Mouse (Mus musculus) heart, embryonic 14.5 days (tissue): ENCODE measurements at regions not wholly inside any gene's neighbourhood (a gene's known extent, or its start where the extent isn't known, plus 50 kb on each side); places are given as distances from the start of the nearest gene placed in this dataset.

Experiments used
- ATAC-seq: fragments of 200-750 bp; cut with Nextera tagmentation; 2 replicates; pipeline ENCODE4 v1.8.0; 2017; ENCODE audit warnings: low read depth, moderate TSS enrichment; ENCODE audit not compliant: insufficient number of reproducible peaks, insufficient read depth, low FRiP score
- H3K27ac ChIP-seq, 2 experiments: fragments of 200-500 bp in 1 of 2; fragments of 300-500 bp in 1 of 2; sonication (generic) in 1 of 2; replicated peaks in 1 of 2; 2 replicates each; pipeline ENCODE4 v1.5.1; 2012 to 2014; ENCODE audit warnings: low read depth in 2 of 2, low read length in 2 of 2, control low read depth in 1 of 2, mild to moderate bottlenecking in 1 of 2, mixed read lengths in 1 of 2; ENCODE audit not compliant: control insufficient read depth in 1 of 2, insufficient read depth in 1 of 2
- H3K27me3 ChIP-seq: fragments of 300-500 bp; sonication (generic); 2 replicates; pipeline ENCODE4 v1.6.1; 2014; ENCODE audit warnings: mild to moderate bottlenecking, low read length, control low read depth; ENCODE audit not compliant: control insufficient read depth, insufficient read depth
- H3K36me3 ChIP-seq: fragments of 300-500 bp; sonication (generic); 2 replicates; pipeline ENCODE4 v1.6.1; 2014; ENCODE audit warnings: mild to moderate bottlenecking, control low read depth, low read length, mixed read lengths; ENCODE audit not compliant: control insufficient read depth, insufficient read depth
- H3K4me1 ChIP-seq, 2 experiments: fragments of 200-500 bp in 1 of 2; fragments of 300-500 bp in 1 of 2; sonication (generic) in 1 of 2; 2 replicates each; pipeline ENCODE4 v1.6.1; 2012 to 2014; ENCODE audit warnings: low read length in 2 of 2, control low read depth in 1 of 2, mixed read lengths in 1 of 2; ENCODE audit not compliant: control insufficient read depth in 2 of 2, insufficient read depth in 2 of 2
- H3K4me2 ChIP-seq: fragments of 300-500 bp; sonication (generic); 2 replicates; pipeline ENCODE4 v1.6.1; 2014; ENCODE audit warnings: mild to moderate bottlenecking, low read length
- H3K4me3 ChIP-seq, 2 experiments: fragments of 200-500 bp in 1 of 2; fragments of 300-500 bp in 1 of 2; sonication (generic) in 1 of 2; 2 replicates each; pipeline ENCODE4 v1.5.1; 2012 to 2014; ENCODE audit warnings: low read length in 2 of 2, mild to moderate bottlenecking in 2 of 2, control low read depth in 1 of 2, low read depth in 1 of 2, moderate library complexity in 1 of 2; ENCODE audit not compliant: control insufficient read depth in 1 of 2, insufficient read depth in 1 of 2
- H3K9ac ChIP-seq: fragments of 300-500 bp; sonication (generic); 2 replicates; pipeline ENCODE4 v1.6.1; 2014; ENCODE audit warnings: mild to moderate bottlenecking, low read length
- H3K9me3 ChIP-seq: fragments of 300-500 bp; sonication (generic); 2 replicates; pipeline ENCODE4 v1.6.1; 2016; ENCODE audit warnings: low read length, control low read depth; ENCODE audit not compliant: control insufficient read depth
- WGBS: fragments of 180-500 bp; shearing (Covaris S2); extraction: QIAGEN DNeasy Blood & Tissue Kit; methylation state at CpG from one replicate; pipeline ENCODE4 v1.1.7; 2014; 5-methylcytosine and 5-hydroxymethylcytosine counted together

DNA sequence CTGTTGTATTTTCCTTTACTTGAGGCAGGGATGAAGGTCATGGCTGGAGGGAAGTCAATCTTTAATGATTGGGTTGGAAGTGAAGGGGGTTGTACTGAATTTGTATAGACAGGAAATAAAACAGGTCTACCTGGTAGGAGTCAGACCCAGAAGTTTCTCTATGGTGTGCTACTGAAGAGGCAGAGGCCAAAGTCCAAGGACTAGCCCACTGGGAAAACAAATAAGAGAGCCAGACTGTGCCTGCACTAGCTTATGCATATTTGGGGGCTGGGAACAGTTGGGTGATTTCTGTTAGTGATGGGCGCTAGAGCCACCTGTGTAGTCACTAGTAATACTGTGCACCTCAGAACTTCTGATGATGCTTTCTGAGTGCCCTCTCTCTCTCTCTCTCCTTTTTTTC lies 203.7 kb downstream of the Dusp6 start:
- Histone ChIP-seq H3K27ac (peak overlapping the region; percentile 56 to 66), H3K4me3 (no peak overlapping the region), H3K4me2 (no peak overlapping the region), H3K9ac (no peak overlapping the region), H3K36me3 (no peaks in the 10 kb centered on the region), H3K27me3 (no peaks in the 10 kb centered on the region), H3K9me3 (no peaks in the 10 kb centered on the region), H3K4me1 (no peaks in the 10 kb centered on the region; a peak in 1 of 4 replicates)
- ATAC-seq = no peak
- 100% methylated on average over 1 of the region's 1 CpGs for WGBS

DNA sequence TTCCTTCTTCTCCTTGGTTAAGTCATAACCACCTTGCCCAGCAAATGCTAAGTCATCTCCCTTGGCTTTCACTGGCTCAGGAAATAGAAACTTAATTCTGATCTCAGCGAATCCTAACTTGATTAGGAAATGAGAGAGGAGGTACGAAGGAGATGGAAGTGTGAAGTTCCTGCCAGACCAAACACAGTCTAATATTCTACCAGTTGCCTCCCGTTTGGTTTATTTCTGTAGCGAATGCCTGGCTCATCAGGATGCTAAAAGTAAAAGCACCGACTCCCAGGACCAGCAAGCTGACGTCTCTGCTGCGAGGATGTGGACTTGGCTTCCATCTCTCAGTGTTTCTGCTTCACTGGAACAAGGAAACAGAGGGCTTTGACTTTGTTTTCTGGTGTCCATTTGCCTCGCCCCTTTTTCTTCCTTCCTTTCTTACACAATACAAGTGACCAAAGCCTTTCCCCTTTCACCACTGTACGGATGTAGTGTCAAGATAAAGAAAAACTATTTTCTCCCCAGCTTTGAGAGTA lies 204.3 kb downstream of the Dusp6 start:
- Histone ChIP-seq H3K4me3 (no peak overlapping the region), H3K36me3 (no peaks in the 10 kb centered on the region), H3K4me1 (no peaks in the 10 kb centered on the region), H3K9ac (no peak overlapping the region), H3K4me2 (no peak overlapping the region), H3K27me3 (no peaks in the 10 kb centered on the region), H3K9me3 (no peaks in the 10 kb centered on the region), H3K27ac (peak overlapping the region; percentile 56 to 66)
- ATAC-seq = no peak
- WGBS = 56% methylated on average over 9 of the region's 9 CpGs

DNA sequence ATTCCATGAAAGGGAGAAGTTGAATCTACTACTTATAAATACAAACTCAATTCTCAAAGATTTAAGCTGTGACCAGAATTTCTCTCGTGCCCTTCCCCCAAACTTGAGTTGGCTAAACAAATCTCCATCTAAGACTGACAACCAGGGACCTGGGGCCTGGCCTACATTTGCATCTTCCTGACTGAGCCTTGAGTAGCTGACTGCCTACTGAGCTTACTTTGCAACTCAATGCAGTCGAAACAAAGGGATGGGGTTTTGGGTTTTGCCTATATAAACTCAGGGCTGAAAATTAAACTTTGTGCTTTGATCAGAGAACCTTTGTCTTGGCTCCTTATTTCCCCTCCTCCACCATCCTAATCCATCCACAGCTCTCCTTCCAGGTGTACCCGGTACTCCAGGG lies 205.9 kb downstream of the Dusp6 start:
- no peak overlapping the region for H3K4me2 ChIP-seq
- H3K36me3 ChIP-seq = no peaks in the 10 kb centered on the region
- WGBS = 51% methylated on average over 3 of the region's 3 CpGs
- ATAC-seq = no peak
- H3K4me3 ChIP-seq = no peak overlapping the region
- peaks cover 2 to 5% of the 10 kb centered on the region in 2 experiments; a peak in 3 of 4 replicates for H3K4me1 ChIP-seq
- H3K9me3 ChIP-seq = no peaks in the 10 kb centered on the region
- H3K9ac ChIP-seq = no peak overlapping the region
- no peaks in the 10 kb centered on the region for H3K27me3 ChIP-seq
- H3K27ac ChIP-seq = no peak overlapping the region

DNA sequence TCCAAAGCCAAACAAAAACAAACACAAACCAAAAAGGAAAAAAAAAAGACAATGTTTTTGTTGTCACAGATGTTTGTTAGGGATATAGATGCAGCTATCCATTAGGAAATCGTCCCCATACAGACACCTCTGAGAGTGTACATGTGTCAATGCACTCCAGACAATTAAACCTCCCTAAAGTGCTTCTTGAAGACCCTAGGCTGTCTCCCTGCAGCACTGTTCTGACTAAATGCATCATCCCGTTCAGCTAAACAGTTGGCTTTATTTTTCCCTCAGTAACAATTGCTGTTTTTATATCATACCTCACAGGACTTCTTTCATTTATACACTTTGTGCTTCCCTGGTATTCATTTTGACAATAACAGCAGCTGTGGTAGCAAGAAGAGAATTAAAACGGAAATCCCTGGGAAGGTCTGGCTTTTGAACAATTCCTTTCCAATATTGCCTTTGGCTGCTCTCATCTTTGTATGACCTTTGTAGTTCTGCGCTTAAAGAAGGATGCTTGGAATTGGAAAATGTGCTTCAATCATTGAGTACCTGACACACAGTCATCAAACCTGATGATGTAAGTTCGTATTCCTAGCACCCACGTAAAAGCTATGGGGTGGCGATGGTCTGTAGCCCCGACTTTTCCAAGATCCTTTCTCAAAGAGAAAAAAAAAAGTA lies 208.9 kb downstream of the Dusp6 start:
- 65% methylated on average over 8 of the region's 8 CpGs for WGBS
- no peak overlapping the region for H3K4me3 ChIP-seq
- H3K4me2 ChIP-seq = no peak overlapping the region
- H3K36me3 ChIP-seq = no peaks in the 10 kb centered on the region
- ATAC-seq = no peak
- H3K27me3 ChIP-seq = no peaks in the 10 kb centered on the region
- H3K27ac ChIP-seq = peak overlapping the region; percentile 3 to 49; a peak in 1 of 4 replicates
- peaks cover 4 to 5% of the 10 kb centered on the region in 2 experiments; a peak in 3 of 4 replicates for H3K4me1 ChIP-seq
- no peaks in the 10 kb centered on the region for H3K9me3 ChIP-seq
- H3K9ac ChIP-seq = no peak overlapping the region

DNA sequence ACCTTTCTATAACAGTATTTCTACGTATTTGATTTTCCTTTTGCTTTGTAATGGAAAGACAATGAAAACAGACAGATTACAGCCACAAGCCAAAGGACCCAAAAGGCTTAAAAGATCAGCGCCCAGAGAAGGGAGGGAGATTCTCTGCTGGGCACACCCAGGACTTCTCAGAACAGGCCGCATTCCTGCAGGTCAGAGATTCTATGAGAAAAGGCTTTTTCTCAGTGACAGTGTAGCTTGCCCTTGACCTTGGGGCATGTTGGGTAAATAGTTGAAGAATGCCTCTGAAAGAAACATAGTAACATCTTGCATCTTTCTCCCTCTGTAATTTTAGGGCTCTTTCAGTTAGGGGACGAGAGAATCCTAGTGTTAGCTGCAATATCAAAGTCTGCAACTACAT lies 209.8 kb downstream of the Dusp6 start:
- Histone ChIP-seq H3K4me2 (no peak overlapping the region), H3K4me3 (no peak overlapping the region), H3K4me1 (peaks cover 4 to 5% of the 10 kb centered on the region in 2 experiments; a peak in 3 of 4 replicates), H3K27me3 (no peaks in the 10 kb centered on the region), H3K9ac (no peak overlapping the region), H3K9me3 (no peaks in the 10 kb centered on the region), H3K27ac (no peak overlapping the region; a peak in 1 of 4 replicates), H3K36me3 (no peaks in the 10 kb centered on the region)
- 65% methylated on average over 4 of the region's 4 CpGs for WGBS
- no peak for ATAC-seq

DNA sequence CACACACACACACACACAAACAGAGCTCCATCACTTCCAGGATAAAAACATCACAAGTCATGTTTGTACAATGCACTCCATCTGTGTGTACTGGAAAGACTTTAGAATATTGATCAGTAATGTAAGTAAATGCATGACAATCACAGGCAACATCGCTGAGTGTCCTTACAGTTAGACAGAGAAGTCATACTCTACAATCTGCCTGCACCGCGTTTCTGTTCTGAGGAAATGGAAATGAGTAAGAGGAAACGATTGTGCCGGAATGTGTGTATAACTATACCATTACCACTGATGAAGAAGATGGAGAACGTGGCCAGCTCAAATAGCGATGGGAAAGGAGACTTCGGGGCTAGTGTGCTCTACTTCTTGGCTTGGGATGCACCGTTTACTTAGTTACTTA lies 210.7 kb downstream of the Dusp6 start:
- 85% methylated on average over 9 of the region's 9 CpGs for WGBS
- Histone ChIP-seq H3K27me3 (no peaks in the 10 kb centered on the region), H3K9me3 (no peaks in the 10 kb centered on the region), H3K36me3 (no peaks in the 10 kb centered on the region), H3K27ac (no peak overlapping the region), H3K4me2 (no peak overlapping the region), H3K4me3 (no peak overlapping the region), H3K4me1 (peaks cover 4 to 5% of the 10 kb centered on the region in 2 experiments; a peak in 3 of 4 replicates), H3K9ac (no peak overlapping the region)
- ATAC-seq = no peak

DNA sequence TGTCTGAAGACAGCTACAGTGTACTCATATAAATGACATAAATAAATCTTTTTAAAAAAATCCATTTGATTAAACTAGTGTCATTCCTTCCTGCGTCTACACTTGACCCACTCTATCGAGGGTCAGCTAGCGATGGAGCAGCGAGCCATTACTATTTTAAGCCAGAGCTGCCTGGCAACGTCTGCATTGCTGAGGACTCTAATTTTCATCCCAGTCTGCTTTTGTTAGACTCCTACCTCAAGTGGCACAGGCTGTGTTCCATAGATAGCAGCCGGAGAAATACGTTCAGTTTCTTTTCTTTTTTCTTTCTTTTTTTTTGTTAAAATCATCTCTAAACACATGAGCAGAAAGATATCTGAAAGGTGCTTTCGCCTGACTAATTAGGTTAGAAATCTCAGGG lies 211.5 kb downstream of the Dusp6 start:
- WGBS = 43% methylated on average over 8 of the region's 8 CpGs
- Histone ChIP-seq H3K27ac (peak overlapping the region; percentile 73 to 75), H3K4me1 (peaks cover 4 to 5% of the 10 kb centered on the region in 2 experiments; a peak in 3 of 4 replicates), H3K4me2 (peak overlapping the region; percentile 35), H3K9ac (no peak overlapping the region), H3K27me3 (no peaks in the 10 kb centered on the region), H3K36me3 (no peaks in the 10 kb centered on the region), H3K9me3 (no peaks in the 10 kb centered on the region), H3K4me3 (no peak overlapping the region)
- ATAC-seq = peak; percentile 35; the same call in 1 of the 2 replicates

DNA sequence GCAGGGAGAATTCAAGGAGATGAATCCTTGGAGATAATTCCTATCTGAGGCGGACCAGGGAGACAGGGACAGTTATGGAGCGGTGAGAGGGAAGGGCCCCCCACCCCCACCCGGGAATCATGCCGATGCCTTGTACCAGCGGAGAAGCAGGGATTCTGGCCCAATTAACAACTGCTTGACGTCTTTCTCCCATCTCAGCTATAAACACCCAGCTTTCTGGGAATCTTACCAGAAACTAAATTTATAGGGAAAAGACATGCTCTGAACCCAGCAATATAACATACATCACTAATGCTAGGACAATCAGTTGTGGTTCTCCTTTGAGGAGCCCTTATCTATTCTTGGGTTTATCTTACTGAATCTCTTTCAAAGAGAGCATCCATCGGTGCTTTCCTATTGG lies 213.2 kb downstream of the Dusp6 start:
- H3K27ac ChIP-seq = no peak overlapping the region
- no peaks in the 10 kb centered on the region for H3K9me3 ChIP-seq
- ATAC-seq = no peak
- no peaks in the 10 kb centered on the region for H3K36me3 ChIP-seq
- H3K27me3 ChIP-seq = no peaks in the 10 kb centered on the region
- H3K4me3 ChIP-seq = no peak overlapping the region
- no peak overlapping the region for H3K9ac ChIP-seq
- H3K4me1 ChIP-seq = peaks cover 4 to 5% of the 10 kb centered on the region in 2 experiments; a peak in 3 of 4 replicates
- H3K4me2 ChIP-seq = no peak overlapping the region
- whole genome bisulfite sequencing = 74% methylated on average over 7 of the region's 7 CpGs
